Mouse (Mus musculus): ENCODE data around the gene Clybl. TPM values are rescaled to one million over a fixed set of nuclear protein-coding genes. Genes with fewer than 3 reads are reported as not detected.

The Clybl gene
- polyA plus RNA-seq, 1 experiment from 2014 or later: 17.5 TPM

DNA sequence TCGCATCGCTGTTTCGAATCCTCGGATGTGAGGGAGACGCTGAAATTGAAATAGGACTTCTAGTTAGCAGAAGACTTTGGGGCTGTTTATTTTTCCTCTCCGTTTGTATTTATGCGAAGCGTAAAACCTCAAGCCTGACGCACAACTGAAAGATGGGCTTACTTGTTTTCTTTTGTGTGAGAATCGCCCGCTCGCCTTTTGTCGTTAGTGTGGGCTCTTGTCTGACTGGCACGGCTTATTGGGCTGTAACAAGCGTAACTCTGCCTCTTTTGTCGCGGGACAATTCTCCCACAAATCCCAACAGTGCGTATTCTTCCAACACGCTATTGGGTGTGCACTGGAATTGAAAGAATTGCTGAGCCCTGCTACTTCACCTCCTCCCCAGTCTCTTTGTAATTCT is 192.0 kb downstream of the Clybl start:
- ATAC-seq (ENCODE audit: low FRiP score, low read depth): peak; percentile 44; the same call in 1 of the 2 replicates
- peaks cover 7% of the 10 kb centered on the region for H3K4me1 ChIP-seq (replicated peaks)
- no peaks in the 10 kb centered on the region for H3K9me3 ChIP-seq
- 0 out of 2 replicates have a peak overlapping the region, but pooled peaks have one; percentile 11 for H3K4me3 ChIP-seq
- peak overlapping the region; percentile 45 for H3K4me2 ChIP-seq
- H3K27me3 ChIP-seq: peaks cover 26% of the 10 kb centered on the region
- no peak overlapping the region for H3K9ac ChIP-seq
- H3K27ac ChIP-seq (replicated peaks): peak overlapping the region; percentile 41
- no peaks in the 10 kb centered on the region for H3K36me3 ChIP-seq
- WGBS: 9% methylated on average over 19 of the region's 19 CpGs

DNA sequence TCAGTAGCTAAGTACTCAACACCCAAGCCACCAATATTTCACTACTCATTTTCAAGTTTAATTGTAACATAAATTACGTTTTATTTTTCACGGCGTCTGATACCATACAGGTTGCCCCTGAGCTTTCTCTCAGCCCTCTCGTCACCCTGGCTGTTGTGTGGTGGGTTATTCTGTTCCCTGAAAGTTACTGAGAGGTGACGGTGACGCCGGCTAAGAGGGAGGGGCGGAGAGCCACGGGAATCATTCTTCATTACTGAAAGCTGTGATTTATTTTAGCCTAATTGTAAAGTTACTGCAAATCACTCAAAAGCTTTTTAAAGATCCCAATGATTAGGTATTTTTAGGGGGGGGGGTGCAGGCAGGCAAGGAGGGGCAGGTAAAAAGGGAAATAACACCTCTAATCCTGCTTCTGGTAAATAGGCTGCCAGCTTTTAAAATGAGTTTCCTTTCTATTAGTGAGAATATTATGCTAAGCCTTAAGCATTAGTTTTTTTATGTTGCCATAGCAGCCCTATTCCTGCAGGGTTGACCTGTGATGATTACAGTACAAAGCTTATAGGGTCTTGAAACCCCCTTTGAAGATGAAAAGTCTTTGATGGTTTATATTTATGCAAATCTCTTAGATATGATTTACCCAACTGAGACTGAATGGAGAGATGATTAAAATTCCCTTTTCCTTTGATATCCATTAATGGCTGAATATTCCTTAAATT is 192.9 kb downstream of the Clybl start:
- Histone ChIP-seq H3K9ac (no peak overlapping the region), H3K4me2 (peak overlapping the region; percentile 15; the same call in 1 of the 2 replicates), H3K27me3 (peaks cover 28% of the 10 kb centered on the region), H3K4me3 (no peak overlapping the region), H3K4me1 (replicated peaks) (peaks cover 7% of the 10 kb centered on the region), H3K36me3 (no peaks in the 10 kb centered on the region), H3K9me3 (no peaks in the 10 kb centered on the region), H3K27ac (replicated peaks) (peak overlapping the region; percentile 64)
- no peak for ATAC-seq (ENCODE audit: low FRiP score, low read depth)
- WGBS: 8% methylated on average over 9 of the region's 9 CpGs

DNA sequence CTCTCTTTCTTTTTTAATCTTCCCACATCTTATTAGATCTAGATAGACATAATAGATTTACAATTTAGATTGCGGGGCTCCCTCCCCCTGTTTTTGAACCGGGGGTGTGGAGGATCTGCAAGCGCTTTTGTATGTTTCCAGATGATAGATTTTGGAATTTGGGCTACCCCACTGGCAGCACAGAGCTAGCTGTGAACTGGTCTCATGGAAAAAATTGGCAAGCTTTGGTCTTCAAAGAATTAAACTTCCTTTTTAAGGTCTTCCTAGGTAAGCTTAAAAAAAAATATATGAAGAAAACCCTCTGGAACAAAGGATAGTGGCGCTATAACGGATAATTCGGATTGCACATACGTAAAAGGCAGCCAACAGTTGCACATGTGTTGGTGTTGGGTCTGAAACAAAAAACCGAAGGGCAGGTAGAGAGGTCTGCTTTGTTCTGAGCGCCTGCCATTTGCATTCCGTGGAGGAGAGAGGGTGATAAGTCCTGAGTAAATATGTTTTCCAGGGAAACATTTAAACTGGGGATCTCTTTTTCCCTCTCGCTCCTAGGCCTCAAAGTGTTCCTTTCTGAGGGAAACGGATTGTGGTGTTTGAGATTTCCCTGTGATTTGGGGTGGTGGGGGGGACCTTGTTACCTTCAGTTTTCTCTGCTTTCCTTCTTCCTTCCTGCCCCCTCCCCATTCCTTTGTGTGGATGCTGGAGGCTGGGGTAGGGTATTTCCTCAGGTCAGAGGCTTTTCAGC is 193.7 kb downstream of the Clybl start:
- no peak overlapping the region for H3K4me3 ChIP-seq
- peak overlapping the region; percentile 79 for H3K27ac ChIP-seq (replicated peaks)
- peaks cover 28% of the 10 kb centered on the region for H3K27me3 ChIP-seq
- WGBS: 48% methylated on average over 12 of the region's 12 CpGs
- H3K4me2 ChIP-seq: peak overlapping the region; percentile 21
- H3K9me3 ChIP-seq: no peaks in the 10 kb centered on the region
- no peaks in the 10 kb centered on the region for H3K36me3 ChIP-seq
- peaks cover 7% of the 10 kb centered on the region for H3K4me1 ChIP-seq (replicated peaks)
- no peak for ATAC-seq (ENCODE audit: low FRiP score, low read depth)
- H3K9ac ChIP-seq: no peak overlapping the region

DNA sequence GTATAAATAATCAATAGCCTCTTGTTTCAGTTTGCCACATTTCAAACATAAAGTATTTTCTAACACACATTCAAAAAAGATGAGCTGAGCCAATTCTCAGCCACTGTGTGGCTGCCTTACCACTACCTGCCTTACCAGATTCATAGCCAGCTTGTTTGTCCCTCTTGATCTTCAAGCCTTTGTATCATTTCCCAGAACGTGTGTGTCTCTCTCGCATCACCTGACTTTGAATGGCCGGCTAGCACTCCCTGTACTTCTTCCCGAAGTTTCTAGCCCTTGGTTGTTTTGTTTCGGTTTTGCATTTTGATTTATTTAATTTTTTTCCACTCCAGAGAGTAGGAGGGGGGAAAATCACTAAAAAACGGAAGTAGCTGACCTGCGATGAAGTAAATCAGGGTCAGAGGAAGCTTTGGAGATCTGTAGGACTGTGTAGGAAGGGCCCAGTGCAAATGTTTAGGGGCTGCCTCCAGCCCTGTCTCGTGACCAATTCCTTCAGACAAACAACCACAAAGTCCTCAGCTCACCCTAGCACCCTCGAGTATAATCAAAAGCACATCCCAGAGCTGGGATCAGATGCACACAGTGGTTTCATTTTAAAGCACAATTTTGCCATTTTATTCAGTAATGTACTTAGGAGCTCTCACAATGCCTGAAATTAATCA is 195.1 kb downstream of the Clybl start:
- Histone ChIP-seq H3K4me2 (peak overlapping the region; percentile 27), H3K27ac (replicated peaks) (peak overlapping the region; percentile 73), H3K9me3 (no peaks in the 10 kb centered on the region), H3K36me3 (no peaks in the 10 kb centered on the region), H3K27me3 (peaks cover 23% of the 10 kb centered on the region), H3K9ac (peak overlapping the region; percentile 25; the same call in 1 of the 2 replicates), H3K4me3 (no peak overlapping the region), H3K4me1 (replicated peaks) (peaks cover 7% of the 10 kb centered on the region)
- 51% methylated on average over 9 of the region's 9 CpGs for WGBS
- ATAC-seq (ENCODE audit: low FRiP score, low read depth): no peak

DNA sequence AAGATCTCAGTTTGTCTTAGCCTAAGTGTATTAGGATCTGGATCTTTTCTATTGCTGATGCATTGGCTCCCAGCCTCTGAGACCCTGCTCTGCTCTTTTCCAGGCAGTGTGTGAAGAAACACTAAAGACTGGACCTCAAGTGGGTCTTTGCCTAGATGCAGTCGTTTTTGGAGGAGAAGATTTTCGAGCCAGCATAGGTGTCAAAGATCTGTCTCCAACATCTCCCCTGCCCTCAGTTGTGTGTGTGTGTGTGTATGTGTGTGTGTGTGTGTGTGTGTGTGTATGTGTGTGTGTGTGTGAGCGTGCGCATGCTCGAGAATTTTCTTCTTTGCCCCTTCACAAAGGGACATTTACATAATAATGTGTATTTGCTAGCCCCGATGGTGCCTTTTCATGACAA is 196.2 kb downstream of the Clybl start:
- Histone ChIP-seq H3K27me3 (peaks cover 20% of the 10 kb centered on the region), H3K36me3 (no peaks in the 10 kb centered on the region), H3K4me3 (no peak overlapping the region), H3K27ac (replicated peaks) (no peak overlapping the region; the same call in 1 of the 2 replicates), H3K9me3 (no peaks in the 10 kb centered on the region), H3K4me1 (replicated peaks) (peaks cover 7% of the 10 kb centered on the region), H3K9ac (no peak overlapping the region), H3K4me2 (0 out of 2 replicates have a peak overlapping the region, but pooled peaks have one; percentile 19)
- WGBS: 48% methylated on average over 6 of the region's 6 CpGs
- no peak for ATAC-seq (ENCODE audit: low FRiP score, low read depth)

DNA sequence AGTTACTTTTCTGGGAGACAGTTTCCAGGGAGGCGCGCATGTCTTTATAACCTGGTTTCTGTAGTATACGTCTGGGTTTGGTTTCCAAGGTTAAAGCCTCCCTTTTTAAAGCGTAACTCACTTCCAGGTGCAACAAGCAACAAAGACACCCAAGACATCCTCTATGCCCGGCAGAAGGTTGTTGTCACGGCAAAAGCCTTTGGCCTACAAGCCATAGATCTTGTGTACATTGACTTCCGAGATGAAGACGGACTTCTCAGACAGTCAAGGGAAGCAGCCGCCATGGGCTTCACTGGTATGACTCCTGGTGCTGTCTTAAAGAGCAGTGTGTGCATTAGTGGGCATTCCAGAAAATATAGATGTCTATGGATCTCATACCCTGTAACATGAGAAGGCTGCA is 197.6 kb downstream of the Clybl start:
- no peak overlapping the region for H3K9ac ChIP-seq
- WGBS: 85% methylated on average over 9 of the region's 9 CpGs
- no peak for ATAC-seq (ENCODE audit: low FRiP score, low read depth)
- H3K4me2 ChIP-seq: no peak overlapping the region
- no peaks in the 10 kb centered on the region for H3K4me1 ChIP-seq (replicated peaks)
- no peaks in the 10 kb centered on the region for H3K9me3 ChIP-seq
- H3K27me3 ChIP-seq: peaks cover 20% of the 10 kb centered on the region
- no peak overlapping the region for H3K4me3 ChIP-seq
- no peak overlapping the region; the same call in 1 of the 2 replicates for H3K27ac ChIP-seq (replicated peaks)
- no peaks in the 10 kb centered on the region for H3K36me3 ChIP-seq

DNA sequence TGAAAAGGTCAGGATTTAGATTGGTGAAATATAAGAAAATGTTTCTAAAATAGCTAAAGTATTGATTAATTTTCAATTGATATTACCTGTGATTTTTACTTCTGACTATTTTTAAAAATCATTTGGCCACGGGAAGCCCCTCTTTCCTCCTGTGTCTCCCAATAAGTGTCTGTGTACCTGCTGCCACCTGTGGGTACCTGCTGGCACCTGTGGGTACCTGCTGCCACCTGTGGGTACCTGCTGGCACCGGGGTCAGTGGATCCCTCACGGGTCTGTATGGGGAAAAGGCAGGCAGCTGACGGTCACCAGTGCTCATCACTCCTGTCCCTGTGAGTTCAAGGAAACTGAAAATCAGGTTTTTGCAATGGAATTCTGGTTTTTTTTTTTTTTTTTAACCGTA is 198.5 kb downstream of the Clybl start:
- 87% methylated on average over 5 of the region's 5 CpGs for WGBS
- no peak overlapping the region for H3K27ac ChIP-seq (replicated peaks)
- H3K27me3 ChIP-seq: peaks cover 15% of the 10 kb centered on the region
- no peak overlapping the region for H3K9ac ChIP-seq
- H3K4me3 ChIP-seq: no peak overlapping the region
- H3K4me2 ChIP-seq: no peak overlapping the region
- H3K9me3 ChIP-seq: no peaks in the 10 kb centered on the region
- no peaks in the 10 kb centered on the region for H3K4me1 ChIP-seq (replicated peaks)
- H3K36me3 ChIP-seq: no peaks in the 10 kb centered on the region
- no peak for ATAC-seq (ENCODE audit: low FRiP score, low read depth)

DNA sequence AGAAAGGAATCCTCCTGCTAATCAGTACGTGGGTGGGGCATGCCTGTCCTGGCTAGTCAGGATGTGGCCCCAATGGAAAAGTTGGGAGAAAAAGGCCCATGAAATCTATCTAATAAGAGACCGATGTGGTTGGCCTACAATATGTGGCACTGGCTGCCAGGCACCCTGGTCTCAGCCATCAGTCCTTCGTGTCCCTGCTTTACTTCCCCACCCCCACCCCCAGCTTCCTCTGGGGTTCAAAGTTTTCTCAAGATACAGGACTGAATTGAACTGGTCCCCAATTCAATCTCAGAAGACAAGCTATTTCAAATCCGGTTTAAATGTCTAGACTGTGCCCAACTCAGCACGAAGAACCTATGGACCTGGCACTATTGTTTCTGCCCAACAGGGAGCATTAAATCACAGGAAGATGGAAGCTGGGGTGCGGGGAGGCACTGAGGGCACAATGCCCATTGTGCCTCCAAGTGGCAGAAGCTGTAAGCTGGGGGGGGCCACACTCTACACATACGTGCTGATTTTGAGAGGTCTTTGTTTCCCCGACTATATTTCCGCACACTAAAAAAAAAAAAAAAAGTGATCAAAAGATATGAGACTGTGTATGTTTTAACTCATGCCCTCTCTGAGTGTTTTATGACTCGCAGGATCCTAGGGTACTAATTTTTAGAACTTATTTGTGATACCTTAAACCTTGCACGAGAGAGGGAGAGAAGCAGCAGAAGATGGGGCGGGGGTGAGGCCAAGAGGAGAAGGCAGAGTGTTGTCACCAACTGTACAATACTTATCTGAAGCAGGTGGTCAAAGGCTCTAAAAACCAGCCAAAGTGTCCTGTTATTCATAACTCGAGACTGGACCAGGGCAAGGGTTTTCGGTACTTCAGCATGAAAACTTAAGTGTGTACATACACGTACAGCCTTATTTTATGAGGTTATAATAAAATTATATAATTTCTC is 199.7 kb downstream of the Clybl start:
- H3K4me3 ChIP-seq: no peak overlapping the region
- 53% methylated on average over 15 of the region's 15 CpGs for WGBS
- no peaks in the 10 kb centered on the region for H3K36me3 ChIP-seq
- no peak overlapping the region for H3K9ac ChIP-seq
- no peak overlapping the region for H3K4me2 ChIP-seq
- H3K9me3 ChIP-seq: no peaks in the 10 kb centered on the region
- peak overlapping the region; percentile 59 for H3K27ac ChIP-seq (replicated peaks)
- no peaks in the 10 kb centered on the region for H3K4me1 ChIP-seq (replicated peaks)
- peak; percentile 65 for ATAC-seq (ENCODE audit: low FRiP score, low read depth)
- H3K27me3 ChIP-seq: peaks cover 7% of the 10 kb centered on the region; the same call in 1 of the 2 replicates

DNA sequence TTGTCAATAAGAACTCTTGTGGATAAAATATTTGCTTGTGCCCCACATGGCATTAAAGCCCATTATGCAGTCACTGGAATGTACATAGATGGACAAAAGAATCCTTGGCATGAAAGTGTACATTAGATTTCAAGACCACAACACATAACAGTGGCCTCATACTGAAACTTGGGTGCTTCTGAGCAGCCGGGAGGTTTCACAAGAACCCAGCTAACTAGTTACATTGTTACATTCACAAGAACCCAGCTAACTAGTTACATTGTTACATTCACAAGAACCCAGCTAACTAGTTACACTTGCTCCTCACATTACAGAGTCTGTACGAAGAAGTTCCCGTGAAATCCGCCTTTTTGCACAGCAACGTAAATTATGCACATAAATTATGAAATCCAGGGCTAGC is 200.8 kb downstream of the Clybl start:
- no peak overlapping the region for H3K9ac ChIP-seq
- 40% methylated on average over 5 of the region's 5 CpGs for WGBS
- H3K9me3 ChIP-seq: no peaks in the 10 kb centered on the region
- no peak overlapping the region for H3K4me2 ChIP-seq
- H3K4me1 ChIP-seq (replicated peaks): no peaks in the 10 kb centered on the region
- H3K27ac ChIP-seq (replicated peaks): no peak overlapping the region; the same call in 1 of the 2 replicates
- peaks cover 3% of the 10 kb centered on the region; the same call in 1 of the 2 replicates for H3K27me3 ChIP-seq
- no peak for ATAC-seq (ENCODE audit: low FRiP score, low read depth)
- no peaks in the 10 kb centered on the region for H3K36me3 ChIP-seq
- H3K4me3 ChIP-seq: no peak overlapping the region

DNA sequence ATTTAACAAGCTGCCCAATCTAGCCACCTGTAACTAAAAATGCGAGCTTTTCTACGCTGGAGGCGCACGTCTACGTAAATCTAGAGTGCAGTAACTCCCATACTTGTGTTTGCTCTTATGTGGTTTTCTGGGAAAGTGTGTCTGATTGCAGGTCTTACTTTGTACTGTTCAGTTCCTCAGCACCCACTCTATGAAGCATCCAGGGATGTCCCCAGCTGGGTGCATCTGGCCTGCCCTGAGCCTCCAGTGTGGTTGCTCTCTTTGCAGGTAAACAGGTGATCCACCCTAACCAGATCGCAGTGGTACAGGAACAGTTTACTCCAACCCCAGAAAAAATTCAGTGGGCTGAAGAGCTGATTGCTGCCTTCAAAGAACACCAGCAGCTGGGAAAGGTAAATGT is 202.4 kb downstream of the Clybl start:
- WGBS: 80% methylated on average over 6 of the region's 6 CpGs
- H3K4me2 ChIP-seq: peak overlapping the region; percentile 27; the same call in 1 of the 2 replicates
- peaks cover 2% of the 10 kb centered on the region; the same call in 1 of the 2 replicates for H3K27me3 ChIP-seq
- ATAC-seq (ENCODE audit: low FRiP score, low read depth): no peak
- H3K27ac ChIP-seq (replicated peaks): peak overlapping the region; percentile 43
- no peaks in the 10 kb centered on the region for H3K9me3 ChIP-seq
- H3K9ac ChIP-seq: no peak overlapping the region
- no peaks in the 10 kb centered on the region for H3K4me1 ChIP-seq (replicated peaks)
- H3K4me3 ChIP-seq: no peak overlapping the region
- H3K36me3 ChIP-seq: no peaks in the 10 kb centered on the region
